Mouse (Mus musculus) hindbrain, embryonic 11.5 days (tissue): Measurements from ENCODE around the gene Sema6d. TPM values are rescaled to one million over a fixed set of nuclear protein-coding genes. Genes with fewer than 3 reads are reported as not detected.

Experiments
- ATAC-seq: fragments of 200-750 bp; cut with Nextera tagmentation; 2 replicates; pipeline ENCODE4 v1.8.0; 2017; ENCODE audit warnings: mild to moderate bottlenecking, moderate TSS enrichment, moderate library complexity; ENCODE audit not compliant: low FRiP score
- DNase-seq: peaks from one replicate; pipeline ENCODE4 v3.0.0-alpha.2; 2015; ENCODE audit warnings: low spot score
- H3K27ac ChIP-seq: fragments of 300-500 bp; sonication (generic); 2 replicates; pipeline ENCODE4 v1.5.1; 2014; ENCODE audit warnings: mild to moderate bottlenecking, low read depth, low read length
- H3K27me3 ChIP-seq: fragments of 300-500 bp; sonication (generic); 2 replicates; pipeline ENCODE4 v1.6.1; 2014; ENCODE audit warnings: mild to moderate bottlenecking, low read length, moderate library complexity, mixed read lengths; ENCODE audit not compliant: control insufficient read depth, insufficient read depth
- H3K36me3 ChIP-seq: fragments of 300-500 bp; sonication (generic); 2 replicates; pipeline ENCODE4 v1.6.1; 2014; ENCODE audit warnings: mild to moderate bottlenecking, low read length, moderate library complexity, mixed read lengths; ENCODE audit not compliant: control insufficient read depth, insufficient read depth
- H3K4me1 ChIP-seq: fragments of 300-500 bp; sonication (generic); replicated peaks from 2 replicates; pipeline ENCODE4 v1.6.1; 2014; ENCODE audit warnings: low read length, mixed read lengths; ENCODE audit not compliant: control insufficient read depth, insufficient read depth
- H3K4me2 ChIP-seq: fragments of 300-500 bp; sonication (generic); replicated peaks from 2 replicates; pipeline ENCODE4 v1.6.1; 2014; ENCODE audit warnings: mild to moderate bottlenecking, low read depth, low read length
- H3K4me3 ChIP-seq: fragments of 300-500 bp; sonication (generic); 2 replicates; pipeline ENCODE4 v1.5.1; 2014; ENCODE audit warnings: low read depth, low read length
- H3K9ac ChIP-seq: fragments of 300-500 bp; sonication (generic); 2 replicates; pipeline ENCODE4 v1.6.1; 2014; ENCODE audit warnings: low read depth, low read length
- H3K9me3 ChIP-seq: fragments of 300-500 bp; sonication (generic); 2 replicates; pipeline ENCODE4 v1.6.1; 2016; ENCODE audit warnings: low read length; ENCODE audit not compliant: control insufficient read depth
- WGBS: fragments of 180-500 bp; shearing (Covaris S2); extraction: QIAGEN DNeasy Blood & Tissue Kit; methylation state at CpG from one replicate; pipeline ENCODE4 v1.1.7; 2014; 5-methylcytosine and 5-hydroxymethylcytosine counted together
- polyA plus RNA-seq: library from polyadenylated mRNA; unstranded; fragments of >200 nt; fragmentation: Nextera tagmentation; extraction: Ambion mirVana; gene quantifications from 2 replicates; pipeline ENCODE4 v1.2.1, GENCODE M21; 2014

Gene Sema6d
- polyA plus RNA-seq, 1 experiment from 2014 or later, result 26.2 TPM

GRCm38 (mm10) chr2:124613671-124614210 lies 524.0 kb downstream of the Sema6d start:
- H3K27me3 ChIP-seq, result no peaks in the 10 kb centered on the region; the same call in 1 of the 2 replicates
- no peaks in the 10 kb centered on the region for H3K9me3 ChIP-seq
- H3K4me2 ChIP-seq, result no peak overlapping the region; the same call in 1 of the 2 replicates
- WGBS, result 30% methylated on average over 3 of the region's 3 CpGs
- H3K27ac ChIP-seq, result peak overlapping the region; percentile 49; the same call in 1 of the 2 replicates
- ATAC-seq (peak; percentile 41; the same call in 1 of the 2 replicates), DNase-seq (peak; percentile 36)
- no peak overlapping the region for H3K4me3 ChIP-seq
- no peak overlapping the region for H3K9ac ChIP-seq
- no peaks in the 10 kb centered on the region; the same call in 1 of the 2 replicates for H3K4me1 ChIP-seq
- no peaks in the 10 kb centered on the region for H3K36me3 ChIP-seq

GRCm38 (mm10) chr2:124616746-124617145 lies 527.0 kb downstream of the Sema6d start:
- no peak overlapping the region for H3K9ac ChIP-seq
- H3K4me2 ChIP-seq, result no peak overlapping the region
- H3K4me1 ChIP-seq, result no peaks in the 10 kb centered on the region; the same call in 1 of the 2 replicates
- no peak overlapping the region for H3K4me3 ChIP-seq
- no peaks in the 10 kb centered on the region for H3K36me3 ChIP-seq
- 73% methylated on average over 4 of the region's 4 CpGs for WGBS
- ATAC-seq (no peak), DNase-seq (no peak)
- no peaks in the 10 kb centered on the region for H3K27me3 ChIP-seq
- H3K9me3 ChIP-seq, result no peaks in the 10 kb centered on the region
- no peak overlapping the region for H3K27ac ChIP-seq

GRCm38 (mm10) chr2:124617440-124617839 lies 527.7 kb downstream of the Sema6d start:
- H3K36me3 ChIP-seq, result no peaks in the 10 kb centered on the region

GRCm38 (mm10) chr2:124618091-124618490 lies 528.3 kb downstream of the Sema6d start:
- Histone ChIP-seq H3K27ac (no peak overlapping the region), H3K36me3 (no peaks in the 10 kb centered on the region), H3K4me3 (no peak overlapping the region), H3K4me1 (no peaks in the 10 kb centered on the region; the same call in 1 of the 2 replicates), H3K27me3 (no peaks in the 10 kb centered on the region), H3K4me2 (no peak overlapping the region), H3K9ac (no peak overlapping the region), H3K9me3 (no peaks in the 10 kb centered on the region)
- no peak for DNase-seq
- WGBS, result 86% methylated on average over 5 of the region's 5 CpGs
- ATAC-seq, result no peak

More at GRCm38 (mm10) chr2:124617440-124617839, 527.7 kb downstream of the Sema6d start:
- H3K9ac ChIP-seq, result no peak overlapping the region
- no peaks in the 10 kb centered on the region; the same call in 1 of the 2 replicates for H3K4me1 ChIP-seq
- H3K4me2 ChIP-seq, result no peak overlapping the region
- H3K9me3 ChIP-seq, result no peaks in the 10 kb centered on the region
- no peak for DNase-seq
- no peaks in the 10 kb centered on the region for H3K27me3 ChIP-seq
- ATAC-seq, result no peak
- no peak overlapping the region for H3K4me3 ChIP-seq
- H3K27ac ChIP-seq, result no peak overlapping the region
- 78% methylated on average over 9 of the region's 9 CpGs for WGBS

- Histone ChIP-seq H3K9me3 (no peaks in the 10 kb centered on the region), H3K9ac (no peak overlapping the region), H3K36me3 (no peaks in the 10 kb centered on the region), H3K27me3 (no peaks in the 10 kb centered on the region), H3K27ac (no peak overlapping the region), H3K4me3 (no peak overlapping the region), H3K4me2 (no peak overlapping the region), H3K4me1 (no peaks in the 10 kb centered on the region; the same call in 1 of the 2 replicates)
- 81% methylated on average over 3 of the region's 3 CpGs for WGBS
- ATAC-seq (no peak), DNase-seq (no peak)
Measured at GRCm38 (mm10) chr2:124618526-124619219, 528.9 kb downstream of the Sema6d start.

GRCm38 (mm10) chr2:124620470-124620869 lies 530.7 kb downstream of the Sema6d start:
- H3K4me3 ChIP-seq, result no peak overlapping the region
- DNase-seq, result no peak
- ATAC-seq, result no peak
- H3K4me2 ChIP-seq, result no peak overlapping the region
- H3K27me3 ChIP-seq, result no peaks in the 10 kb centered on the region
- H3K36me3 ChIP-seq, result no peaks in the 10 kb centered on the region
- H3K9me3 ChIP-seq, result no peaks in the 10 kb centered on the region
- WGBS, result 76% methylated on average over 6 of the region's 6 CpGs
- H3K27ac ChIP-seq, result no peak overlapping the region
- H3K9ac ChIP-seq, result no peak overlapping the region
- H3K4me1 ChIP-seq, result no peaks in the 10 kb centered on the region

- Histone ChIP-seq H3K36me3 (no peaks in the 10 kb centered on the region), H3K9ac (no peak overlapping the region), H3K27ac (no peak overlapping the region), H3K4me1 (no peaks in the 10 kb centered on the region), H3K4me3 (no peak overlapping the region), H3K9me3 (no peaks in the 10 kb centered on the region), H3K4me2 (no peak overlapping the region), H3K27me3 (no peaks in the 10 kb centered on the region)
- WGBS, result 84% methylated on average over 6 of the region's 6 CpGs
- ATAC-seq, result no peak
- no peak for DNase-seq
Measured at GRCm38 (mm10) chr2:124621972-124622621, 532.3 kb downstream of the Sema6d start.

GRCm38 (mm10) chr2:124624247-124624929 lies 534.6 kb downstream of the Sema6d start:
- H3K9me3 ChIP-seq, result no peaks in the 10 kb centered on the region
- no peak for DNase-seq
- no peaks in the 10 kb centered on the region for H3K27me3 ChIP-seq
- H3K4me3 ChIP-seq, result no peak overlapping the region
- no peak overlapping the region for H3K27ac ChIP-seq
- no peak overlapping the region for H3K9ac ChIP-seq
- ATAC-seq, result no peak
- no peaks in the 10 kb centered on the region for H3K36me3 ChIP-seq
- H3K4me2 ChIP-seq, result no peak overlapping the region
- H3K4me1 ChIP-seq, result no peaks in the 10 kb centered on the region
- 93% methylated on average over 10 of the region's 10 CpGs for WGBS
